Mouse (Mus musculus): ENCODE measurements around the gene Btbd35f12.
"Not testable (repeated sequence)": the region's sequence is repeated elsewhere in the genome, so short reads cannot be mapped to it uniquely, and the experiment has no call there.

The Btbd35f12 gene

DNA sequence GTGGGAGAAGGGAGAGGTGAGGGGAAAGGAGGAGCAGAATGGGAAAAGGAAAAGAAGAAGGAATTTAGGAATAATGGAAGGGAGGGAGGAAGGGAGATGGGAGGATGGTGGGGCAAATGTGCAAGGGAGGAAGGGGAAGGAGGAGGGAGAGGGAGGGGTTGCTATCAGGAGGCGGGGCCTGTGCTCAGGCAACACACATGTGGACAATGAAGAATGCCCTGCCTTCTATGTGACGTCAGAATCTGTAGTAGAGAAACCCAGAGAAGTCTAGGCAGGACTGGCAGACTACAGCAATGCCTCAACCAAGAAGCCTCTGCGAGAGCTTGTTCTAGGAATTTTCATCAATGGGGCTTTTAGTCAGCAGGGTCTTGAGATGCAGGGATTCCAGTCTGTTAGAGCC lies at the start of gene Btbd35f12:
Gene Btbd35f12 (plus strand): TSS at position 301 of the 400 bp plus-strand sequence.
- not testable (repeated sequence) for DNase-seq

DNA sequence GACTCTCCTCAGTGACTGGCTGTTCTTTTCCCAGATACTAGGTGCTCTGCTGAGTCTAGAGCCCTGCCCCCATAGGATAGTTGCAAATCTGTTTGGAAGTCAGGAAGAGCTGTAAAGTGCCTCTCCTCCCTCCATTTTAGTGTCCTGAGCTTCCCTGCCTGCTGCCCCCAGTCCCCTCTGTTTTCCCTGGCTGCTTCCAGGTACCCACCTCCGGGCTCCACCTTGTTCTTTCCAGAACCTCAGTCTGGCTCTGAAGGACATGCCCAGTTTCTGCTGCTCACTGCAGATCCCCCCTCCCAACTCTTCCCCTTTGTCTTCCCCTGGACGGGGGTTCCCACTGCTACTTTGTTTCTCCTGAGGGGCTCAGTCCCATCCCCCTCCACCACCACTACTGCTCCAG lies 40.1 kb downstream of the Btbd35f12 start:
- DNase-seq: not testable (repeated sequence)

All from thymus, postnatal 25 days (tissue).